Comparison of ENCODE assay signal across 22 mouse cellular contexts in the genomic region with DNA sequence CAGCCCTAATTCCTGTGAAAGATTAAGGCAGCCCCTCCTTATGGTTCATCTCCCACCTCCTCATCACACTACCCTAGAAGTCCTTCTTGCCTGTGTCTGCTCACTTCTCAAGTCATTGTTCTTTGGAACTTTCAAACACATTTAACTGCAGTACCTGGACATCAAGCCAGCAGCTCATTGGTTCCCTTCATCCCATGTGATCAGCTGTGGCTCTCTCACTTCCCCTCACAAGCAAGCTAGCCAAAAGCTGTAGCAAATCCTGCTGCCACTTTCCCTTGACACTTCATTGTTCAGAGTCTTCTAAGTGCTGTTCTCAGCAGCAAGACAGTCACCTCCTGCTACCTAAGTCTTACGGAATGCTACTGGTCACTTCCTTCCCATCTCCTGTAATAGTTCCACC. TPM values are rescaled to one million over a fixed set of nuclear protein-coding genes. Genes with fewer than 3 reads are reported as not detected.
A peak's percentile ranks its signal among the peaks of the same experiment; 100 is the strongest.
DNase-seq lines count a peak whose midpoint lies in the region; ATAC-seq and TF ChIP-seq lines count a peak whose summit lies in the region.
"Had no signal": no experiment of that assay in that cellular context is flagged by ENCODE, and none has a peak within 500 bp of the region (broad histone marks: within the 10 kb centered on the region; RNA-seq: fewer than 3 reads in every experiment).

No protein-coding gene starts in this region.

- H3K27ac ChIP-seq in lung, postnatal 0 days (ENCODE audit: low read length) = no peak overlapping the region
- H3K27ac ChIP-seq in macrophage = peak overlapping the region; percentile 8; the same call in 1 of the 2 replicates
- H3K27ac ChIP-seq in embryonic facial prominence, embryonic 10.5 days (replicated peaks) = no peak overlapping the region
- no peak overlapping the region for H3K27ac ChIP-seq in kidney, embryonic 16.5 days (ENCODE audit: low read length)
- H3K27ac ChIP-seq: embryonic facial prominence, embryonic 12.5 days; heart, embryonic 10.5 days; hindbrain, embryonic 13.5 days; hindbrain, postnatal 0 days had no signal

- H3K79me2 ChIP-seq in macrophage (ENCODE audit: inconsistent target) = peaks cover 8% of the 10 kb centered on the region; the same call in 1 of the 2 replicates

- peak; percentile 16 for DNase-seq in lung, postnatal 0 days (ENCODE audit: low spot score)
- no peak for DNase-seq in lung, postnatal 14 days
- peak; percentile 7 to 21 for DNase-seq in spleen, postnatal 36 days (ENCODE audit: low spot score in 2 of 2)
- no peak for DNase-seq in spleen, postnatal 10 days (ENCODE audit: low spot score in 2 of 2)
- DNase-seq in embryonic facial prominence, embryonic 10.5 days (ENCODE audit: low spot score) = no peak
- DNase-seq: cerebellum, adult 11 months; cerebellum, adult 8-10 months; cerebellum, postnatal 14 days; embryo, embryonic 11 days; gastrocnemius, postnatal 25 days; heart, adult 18-20 months; heart, postnatal 10 days had no signal

- no peaks in the 10 kb centered on the region for H3K9me3 ChIP-seq in lung, postnatal 0 days (ENCODE audit: low read length)
- 0 out of 2 replicates have a peak, but pooled peaks cover 3% of the 10 kb centered on the region for H3K9me3 ChIP-seq in E14TG2a.4 (ENCODE audit: low read length)
- no peaks in the 10 kb centered on the region for H3K9me3 ChIP-seq in embryonic facial prominence, embryonic 10.5 days
- no peaks in the 10 kb centered on the region for H3K9me3 ChIP-seq in kidney, embryonic 16.5 days (ENCODE audit: low read length)
- H3K9me3 ChIP-seq: embryonic facial prominence, embryonic 12.5 days; heart, embryonic 10.5 days; hindbrain, embryonic 13.5 days had no signal

- no peak overlapping the region for H3K9ac ChIP-seq in lung, postnatal 0 days (replicated peaks; ENCODE audit: low read depth)
- H3K9ac ChIP-seq in kidney, embryonic 16.5 days (replicated peaks; ENCODE audit: low read length) = no peak overlapping the region
- H3K9ac ChIP-seq: embryonic facial prominence, embryonic 12.5 days; hindbrain, embryonic 13.5 days had no signal

- H3K27me3 ChIP-seq in lung, postnatal 0 days (replicated peaks; ENCODE audit: insufficient read depth, low read length) = no peaks in the 10 kb centered on the region
- no peaks in the 10 kb centered on the region for H3K27me3 ChIP-seq in E14TG2a.4 (ENCODE audit: insufficient read depth, low read length)
- H3K27me3 ChIP-seq in embryonic facial prominence, embryonic 10.5 days (replicated peaks; ENCODE audit: low read depth, poor library complexity, severe bottlenecking) = no peaks in the 10 kb centered on the region
- H3K27me3 ChIP-seq in kidney, embryonic 16.5 days (ENCODE audit: insufficient read depth, low read length) = no peaks in the 10 kb centered on the region
- H3K27me3 ChIP-seq: embryonic facial prominence, embryonic 12.5 days; hindbrain, embryonic 13.5 days; Patski had no signal

- ATAC-seq in lung, postnatal 0 days = peak; percentile 60
- no peak for ATAC-seq in kidney, embryonic 16.5 days (ENCODE audit: low FRiP score, low TSS enrichment)
- ATAC-seq: activated CD4-positive, CD25-positive, alpha-beta regulatory T cell, adult 4 months; forebrain, embryonic 16.5 days; hindbrain, postnatal 0 days; Patski had no signal

- no peak for TF ChIP-seq EP300 in lung, postnatal 0 days (IDR thresholded peaks at IDR 0.05)

- no peak for TF ChIP-seq CTCF in lung, postnatal 0 days (IDR thresholded peaks at IDR 0.05)
- no peak for TF ChIP-seq CTCF in E14TG2a.4 (conservative IDR thresholded peaks at IDR 0.05; ENCODE audit: low read length)

- H3K36me3 ChIP-seq in lung, postnatal 0 days (ENCODE audit: insufficient read depth, low read length) = peaks cover 56% of the 10 kb centered on the region
- H3K36me3 ChIP-seq in E14TG2a.4 (ENCODE audit: insufficient read depth, low read length) (peaks cover 82% of the 10 kb centered on the region), macrophage (ENCODE audit: inconsistent target) (peaks cover 47% of the 10 kb centered on the region)
- H3K36me3 ChIP-seq in embryonic facial prominence, embryonic 10.5 days (replicated peaks) = peaks cover 99% of the 10 kb centered on the region
- peaks cover 63% of the 10 kb centered on the region for H3K36me3 ChIP-seq in kidney, embryonic 16.5 days (ENCODE audit: insufficient read depth, low read length)

- H3K4me2 ChIP-seq in lung, postnatal 0 days (replicated peaks; ENCODE audit: low read depth, low read length) = no peak overlapping the region
- H3K4me2 ChIP-seq in kidney, embryonic 16.5 days (replicated peaks; ENCODE audit: low read depth, low read length) = no peak overlapping the region
- H3K4me2 ChIP-seq: embryonic facial prominence, embryonic 12.5 days; hindbrain, embryonic 13.5 days had no signal

- 68% methylated on average over 1 of the region's 1 CpGs for WGBS in lung, postnatal 0 days
- WGBS in macrophage (ENCODE audit: missing documents) = 67% methylated on average over 1 of the region's 1 CpGs
- 96% methylated on average over 1 of the region's 1 CpGs for WGBS in embryonic facial prominence, embryonic 10.5 days
- 85% methylated on average over 1 of the region's 1 CpGs for WGBS in kidney, embryonic 16.5 days

- no peak overlapping the region for H3K4me3 ChIP-seq in lung, postnatal 0 days (ENCODE audit: low read depth, low read length)
- H3K4me3 ChIP-seq in E14TG2a.4 (replicated peaks; ENCODE audit: low read length) (peak overlapping the region; percentile 35), macrophage (ENCODE audit: inconsistent target) (no peak overlapping the region)
- H3K4me3 ChIP-seq in embryonic facial prominence, embryonic 10.5 days = no peak overlapping the region
- no peak overlapping the region for H3K4me3 ChIP-seq in kidney, embryonic 16.5 days (ENCODE audit: low read length)
- H3K4me3 ChIP-seq: embryonic facial prominence, embryonic 12.5 days; heart, embryonic 10.5 days; hindbrain, embryonic 13.5 days had no signal

- H3K4me1 ChIP-seq in lung, postnatal 0 days (ENCODE audit: insufficient read depth, low read depth, low read length) = no peaks in the 10 kb centered on the region
- H3K4me1 ChIP-seq in E14TG2a.4 (replicated peaks; ENCODE audit: low read depth, low read length) = peaks cover 43% of the 10 kb centered on the region
- H3K4me1 ChIP-seq in embryonic facial prominence, embryonic 10.5 days = no peaks in the 10 kb centered on the region
- no peaks in the 10 kb centered on the region for H3K4me1 ChIP-seq in kidney, embryonic 16.5 days (ENCODE audit: insufficient read depth, low read length)
- H3K4me1 ChIP-seq: embryonic facial prominence, embryonic 12.5 days; heart, embryonic 10.5 days; hindbrain, embryonic 13.5 days had no signal

RNA-seq across cellular contexts. Expression of gene Nde1, which starts 37.8 kb away (rescaled TPM):
- polyA plus RNA-seq in lung, postnatal 0 days (2015; fragmentation: Nextera tagmentation; extraction: Ambion mirVana) = 37.7 TPM in 2 replicates
- 100 to 1,000 TPM in 7 of 26 experiments, 10 to 100 TPM in 19; 34.3 to 192 (median 72.7) TPM for total RNA-seq in macrophage (2018; cell fraction: chromatin; rRNA removed)
- total RNA-seq in macrophage (2018; cell fraction: cytosol; rRNA removed) = 10 to 100 TPM; 19.3 to 33.4 (median 26.2) TPM
- 100 to 1,000 TPM in 1 of 26 experiments, 10 to 100 TPM in 25; 17.0 to 132 (median 39.4) TPM for total RNA-seq in macrophage (2018; cell fraction: nucleus; rRNA removed)
- polyA plus RNA-seq in macrophage (2018) = 29.3 to 47.9 TPM (median 40.1 TPM) in 3 replicates
- polyA plus RNA-seq in embryonic facial prominence, embryonic 10.5 days (2016; fragmentation: Nextera tagmentation; extraction: Ambion mirVana) = 182 and 197 TPM in 2 replicates
- polyA plus RNA-seq in kidney, embryonic 16.5 days (2015; fragmentation: Nextera tagmentation; extraction: Ambion mirVana) = 129 and 134 TPM in 2 replicates

RNA-seq across cellular contexts. Expression of gene Marf1, which starts 37.9 kb away (rescaled TPM):
- polyA plus RNA-seq in lung, postnatal 0 days (2015; fragmentation: Nextera tagmentation; extraction: Ambion mirVana) = 13.2 and 14.0 TPM in 2 replicates
- total RNA-seq in macrophage (2018; cell fraction: chromatin; rRNA removed) = 100 to 1,000 TPM; 111 to 697 (median 227) TPM
- total RNA-seq in macrophage (2018; cell fraction: cytosol; rRNA removed) = 10 to 100 TPM; 18.9 to 44.0 (median 32.8) TPM
- total RNA-seq in macrophage (2018; cell fraction: nucleus; rRNA removed) = 100 to 1,000 TPM in 23 of 26 experiments, 10 to 100 TPM in 3; 82.4 to 426 (median 148) TPM
- 17.0 to 25.5 TPM (median 17.4 TPM) in 3 replicates for polyA plus RNA-seq in macrophage (2018)
- polyA plus RNA-seq in embryonic facial prominence, embryonic 10.5 days (2016; fragmentation: Nextera tagmentation; extraction: Ambion mirVana) = 17.1 and 17.3 TPM in 2 replicates
- 16.3 and 18.6 TPM in 2 replicates for polyA plus RNA-seq in kidney, embryonic 16.5 days (2015; fragmentation: Nextera tagmentation; extraction: Ambion mirVana)

Comparison
In these comparisons a context has a peak if more than half of its experiments do, and no peak if none do; other contexts are left out.
1. DNase-seq: peak in lung, postnatal 0 days (single experiment) and spleen, postnatal 36 days (2 of 2); none in lung, postnatal 14 days (single experiment), spleen, postnatal 10 days (0 of 2) and embryonic facial prominence, embryonic 10.5 days (single experiment).